Mouse (Mus musculus) cerebellum, postnatal 25 days (tissue): ENCODE measurements around the gene 3110070M22Rik.
A peak's percentile ranks its signal among the peaks of the same experiment; 100 is the strongest.
"Not testable (repeated sequence)": the region's sequence is repeated elsewhere in the genome, so short reads cannot be mapped to it uniquely, and the experiment has no call there.

Source experiments
- DNase-seq, 2 experiments: peaks; one replicate each; pipeline ENCODE4 v3.0.0; 2021; ENCODE audit warnings: mixed read lengths in 2 of 2

The 3110070M22Rik gene

GRCm38 (mm10) chr13:119487880-119488580 lies at the start of gene 3110070M22Rik, which contains the start of gene Tmem267:
Gene 3110070M22Rik, minus strand, starts transcription at chr13:119488383.
Gene Tmem267, plus strand, starts transcription at chr13:119488039.
- peak; percentile 91 to 95 for DNase-seq

DNA sequence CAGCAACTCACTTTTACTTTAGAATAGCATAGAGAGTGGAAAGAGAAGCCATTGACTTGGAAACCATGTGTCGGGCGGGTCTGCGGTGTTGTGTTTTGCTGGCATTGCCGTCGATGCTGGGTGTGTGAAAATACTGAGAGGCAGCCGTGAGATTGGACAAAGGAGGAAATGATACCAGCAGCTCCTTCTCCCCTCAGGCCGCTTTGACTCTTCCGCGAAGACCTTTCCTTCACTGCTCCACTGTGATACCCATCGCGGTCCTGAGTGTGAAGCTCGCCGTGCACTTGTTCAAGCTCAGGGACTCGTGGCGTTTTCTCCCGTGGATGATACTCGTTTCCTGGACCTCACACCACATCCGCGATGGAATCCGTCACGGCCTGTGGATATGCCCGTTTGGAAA lies 6.8 kb upstream of the 3110070M22Rik start:
- DNase-seq = not testable (repeated sequence)

DNA sequence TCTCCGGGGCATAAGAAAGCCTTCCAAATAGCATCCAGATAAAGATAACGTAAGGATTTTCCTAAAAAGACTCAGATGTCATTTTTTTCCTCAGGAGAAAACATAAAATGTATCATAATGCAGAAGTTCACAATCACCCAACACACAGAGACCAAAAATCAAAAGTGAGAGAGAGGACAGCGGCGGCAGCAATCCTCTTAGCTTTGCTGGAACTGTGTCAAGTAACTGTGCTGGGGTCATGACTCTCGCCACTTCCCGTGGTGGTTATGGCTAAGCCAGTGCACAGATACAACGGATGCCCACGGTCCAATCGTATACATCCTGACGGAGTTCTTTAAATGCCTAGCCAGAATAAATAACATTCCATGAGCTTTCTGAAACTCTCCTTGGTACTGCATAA lies 3.9 kb upstream of the 3110070M22Rik start:
- DNase-seq = not testable (repeated sequence)

DNA sequence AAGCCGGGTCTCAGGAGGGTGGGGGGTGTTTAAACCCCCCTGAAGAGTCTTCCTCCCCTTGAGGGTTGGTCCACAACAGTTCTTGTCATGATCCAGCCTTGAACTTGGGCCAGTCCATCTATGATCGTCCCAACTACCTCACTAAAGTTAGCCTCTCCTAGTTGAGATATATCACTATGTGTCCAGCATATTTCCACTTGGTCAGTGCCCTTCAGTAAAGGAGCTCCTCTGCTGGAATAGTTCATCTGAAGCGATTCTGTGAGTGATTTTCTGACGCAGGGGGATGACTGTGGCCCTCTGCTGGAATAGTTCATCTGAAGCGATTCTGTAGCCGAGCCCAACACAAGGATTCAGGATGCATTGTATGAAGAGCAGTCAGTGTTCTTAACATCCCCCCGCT lies 829 bp downstream of the 3110070M22Rik start:
- peak in 1 of 2 experiments; percentile 8 for DNase-seq

DNA sequence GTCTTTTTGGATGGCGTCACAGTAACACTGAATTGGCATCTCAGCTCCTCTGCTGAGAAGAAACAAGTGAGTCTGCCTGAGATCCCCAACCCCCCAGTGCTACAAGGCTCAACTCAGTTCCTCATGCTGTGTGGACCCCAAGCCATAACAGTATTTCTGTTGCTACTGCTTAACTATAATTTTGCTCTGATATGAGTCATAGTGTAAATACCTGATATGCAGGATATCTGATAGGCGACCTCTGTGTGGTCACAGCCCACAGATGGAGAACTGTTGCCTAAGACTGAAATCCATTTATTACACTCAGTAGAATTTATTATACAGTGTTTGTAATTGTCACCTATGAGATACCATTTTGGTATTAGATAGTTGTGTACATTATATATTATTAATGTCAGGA lies 10.4 kb downstream of the 3110070M22Rik start:
- DNase-seq = no peak

DNA sequence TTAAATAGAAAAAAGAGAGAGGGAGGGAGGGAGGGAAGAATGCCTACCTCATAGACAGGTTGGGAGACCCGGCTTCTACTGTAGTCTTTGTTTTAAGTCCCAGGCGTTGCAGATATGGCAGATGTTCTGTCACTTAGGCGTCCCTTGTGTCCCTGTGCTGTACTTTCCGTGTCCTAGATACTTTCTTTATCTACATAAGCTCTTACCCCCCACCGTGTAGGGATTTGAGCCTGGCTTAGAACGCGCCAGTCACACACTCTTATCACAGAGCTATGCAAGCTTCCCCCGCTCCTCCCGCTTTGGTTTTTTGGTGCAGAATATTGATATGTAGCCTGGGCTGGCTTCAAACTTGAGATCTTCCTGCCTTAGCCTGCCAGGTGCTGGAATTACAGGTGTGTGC lies 11.6 kb downstream of the 3110070M22Rik start:
- DNase-seq = no peak

DNA sequence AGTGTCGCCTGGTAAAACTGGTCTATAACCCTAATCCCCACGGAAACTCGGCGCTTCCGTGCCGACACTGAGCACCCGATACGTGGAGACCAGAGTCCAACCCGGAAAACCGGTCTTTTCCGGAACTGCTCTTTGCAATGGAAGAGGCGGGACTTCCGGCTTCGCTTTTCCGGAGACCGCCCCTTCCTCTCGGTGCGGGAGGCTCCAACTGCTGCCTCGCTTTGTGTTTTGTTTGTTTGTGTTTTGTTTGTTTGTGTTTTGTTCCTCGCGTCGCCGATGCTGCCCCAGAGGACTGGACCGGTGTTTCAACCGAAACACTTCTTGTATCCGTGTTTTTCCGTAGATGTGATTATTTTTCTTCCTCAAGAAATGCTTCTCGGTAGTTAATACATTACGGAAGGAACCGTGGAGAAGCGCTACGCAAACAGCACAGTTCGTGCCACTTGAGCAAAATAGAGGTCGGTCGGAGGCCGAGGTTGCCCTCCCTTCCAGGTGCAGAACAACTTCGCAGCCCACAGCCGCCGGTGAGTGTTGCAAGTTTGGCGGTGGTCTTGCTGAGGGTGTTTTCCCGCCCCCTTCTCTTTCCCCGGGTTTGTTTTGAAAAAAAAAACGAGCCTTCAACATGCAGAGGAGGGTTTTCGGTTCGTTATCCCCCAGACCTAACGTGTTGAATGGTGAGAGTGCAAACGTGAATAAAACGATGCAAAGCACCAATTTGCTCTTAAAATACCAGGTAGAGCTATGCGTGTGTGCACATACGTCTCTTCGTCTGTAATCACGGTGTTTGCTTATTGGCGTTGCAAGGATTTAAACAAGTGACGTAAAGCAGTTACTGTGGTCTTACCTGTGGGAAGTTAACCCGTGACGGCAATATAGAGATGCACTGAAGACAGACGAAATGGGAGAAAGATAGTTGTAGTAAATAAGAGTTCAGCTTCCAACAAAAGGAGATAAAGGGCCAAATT lies 25.3 kb downstream of the 3110070M22Rik start, which contains the start of gene 4833420G17Rik:
TSS of gene 4833420G17Rik (plus strand) at position 173 of the 965 bp plus-strand sequence.
- peak; percentile 83 to 92 for DNase-seq

DNA sequence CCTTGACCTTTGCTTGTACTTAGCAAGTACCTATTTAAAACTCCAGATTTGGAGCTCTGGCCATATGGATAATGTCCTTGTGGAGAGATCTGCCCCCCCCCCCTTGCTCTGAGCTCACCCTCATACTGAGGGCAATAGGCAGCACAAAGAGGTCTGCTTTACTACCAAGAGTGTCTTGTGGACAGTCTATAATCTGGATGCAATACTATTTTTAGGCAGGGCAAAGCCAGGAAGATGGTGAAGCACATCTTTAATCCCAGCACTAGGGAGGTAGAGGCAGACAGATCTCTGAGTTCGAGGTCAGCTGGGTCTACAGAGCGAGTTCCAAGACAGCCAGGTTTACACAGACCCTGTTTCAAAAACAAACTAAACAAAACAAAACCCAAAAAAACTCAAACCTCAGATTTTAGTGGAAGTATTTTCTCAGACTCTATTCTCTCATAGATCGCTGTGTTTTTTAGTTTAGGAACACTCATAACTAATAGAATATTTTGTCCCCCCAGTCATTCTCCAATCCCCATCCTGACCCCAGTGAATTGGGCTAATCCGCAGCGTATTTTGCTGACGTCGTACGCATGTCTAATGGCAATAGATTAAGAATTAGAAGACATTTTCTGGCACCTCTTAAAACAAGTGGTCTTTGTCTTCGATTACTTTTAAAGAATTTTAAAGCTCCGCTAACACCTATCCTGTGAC lies 26.1 kb downstream of the 3110070M22Rik start:
- peak; percentile 11 to 12 for DNase-seq

DNA sequence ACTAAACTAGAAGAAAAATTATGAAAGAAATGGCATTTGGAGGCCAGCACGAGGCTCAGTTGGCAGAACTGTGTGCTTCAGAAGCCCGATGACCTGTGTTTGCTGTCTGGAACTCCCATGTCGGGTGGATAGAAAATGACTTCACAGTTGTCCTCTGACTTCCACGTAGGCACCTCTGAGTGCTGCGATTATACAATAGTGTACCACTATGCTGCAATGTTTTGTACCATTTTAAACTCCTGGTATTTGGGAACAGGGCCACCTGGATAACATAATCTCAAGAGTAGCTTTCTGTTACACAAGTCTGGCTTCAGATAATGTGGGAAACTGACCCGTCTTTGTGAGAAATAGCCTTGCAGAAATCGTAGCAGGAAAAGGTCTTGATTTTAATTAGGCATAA lies 31.8 kb downstream of the 3110070M22Rik start:
- no peak for DNase-seq

DNA sequence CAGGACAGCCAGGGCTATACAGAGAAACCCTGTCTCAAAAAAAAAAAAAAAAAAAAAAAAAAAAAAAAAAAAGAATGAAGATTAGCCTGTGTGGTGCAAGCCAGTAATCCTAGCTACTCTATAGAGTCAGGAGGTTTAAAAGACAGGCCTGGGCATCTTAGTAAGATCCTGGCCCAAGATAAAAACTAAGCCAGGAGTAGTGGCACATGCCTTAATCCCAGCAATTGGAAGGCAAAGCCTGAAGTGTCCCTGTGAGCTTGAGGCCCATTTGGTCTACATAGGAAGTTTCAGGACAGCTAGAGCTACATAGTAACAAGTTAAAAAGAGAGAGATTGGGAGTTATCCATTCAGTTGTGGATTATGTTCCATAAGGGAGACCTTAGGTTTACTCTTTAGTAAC lies 33.1 kb downstream of the 3110070M22Rik start:
- no peak for DNase-seq

DNA sequence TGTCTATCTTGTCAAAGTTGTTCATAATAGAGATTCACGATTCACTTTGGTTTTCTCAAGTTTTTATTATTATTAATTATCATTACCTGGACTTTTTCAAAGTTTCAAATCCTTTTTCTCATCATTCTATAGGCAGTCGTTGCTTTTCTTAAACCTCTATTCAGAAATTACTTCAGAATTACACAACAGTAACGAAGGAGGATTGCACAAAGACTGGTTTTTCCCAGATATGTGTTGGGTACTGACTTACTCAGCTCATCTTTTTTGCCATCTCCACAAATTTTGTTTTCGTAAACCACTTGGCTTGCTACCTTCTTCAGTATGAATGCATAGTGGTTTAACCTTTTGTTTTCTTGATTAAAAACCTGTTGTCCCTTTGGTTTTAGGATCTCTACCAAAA lies 34.6 kb downstream of the 3110070M22Rik start:
- DNase-seq = no peak

- DNase-seq = no peak
These were observed 45.9 kb downstream of the 3110070M22Rik start for GRCm38 (mm10) chr13:119442244-119442643.
